Mouse (Mus musculus) fat pad, adult 2 months (tissue): Measurements from ENCODE around the gene Aloxe3.
"Not testable (repeated sequence)": the region's sequence is repeated elsewhere in the genome, so short reads cannot be mapped to it uniquely, and the experiment has no call there.

Experiments used
- DNase-seq: peaks from one replicate; pipeline ENCODE4 v3.0.0-alpha.2; 2011; ENCODE audit warnings: low read depth, low spot score; ENCODE audit errors: extremely low read depth

Gene Aloxe3

DNA sequence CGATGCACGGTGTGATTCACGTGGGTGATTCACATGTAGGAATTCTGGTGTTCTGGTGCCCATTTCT lies at the start of gene Aloxe3:
Gene Aloxe3 (plus strand): TSS at position 45 of the 67 bp plus-strand sequence.
- no peak for DNase-seq

- no peak for DNase-seq
Measured at GRCm38 (mm10) chr11:69076572-69076971, 49.1 kb upstream of the Aloxe3 start.

GRCm38 (mm10) chr11:69077316-69077715 lies 48.4 kb upstream of the Aloxe3 start:
- DNase-seq = no peak

DNA sequence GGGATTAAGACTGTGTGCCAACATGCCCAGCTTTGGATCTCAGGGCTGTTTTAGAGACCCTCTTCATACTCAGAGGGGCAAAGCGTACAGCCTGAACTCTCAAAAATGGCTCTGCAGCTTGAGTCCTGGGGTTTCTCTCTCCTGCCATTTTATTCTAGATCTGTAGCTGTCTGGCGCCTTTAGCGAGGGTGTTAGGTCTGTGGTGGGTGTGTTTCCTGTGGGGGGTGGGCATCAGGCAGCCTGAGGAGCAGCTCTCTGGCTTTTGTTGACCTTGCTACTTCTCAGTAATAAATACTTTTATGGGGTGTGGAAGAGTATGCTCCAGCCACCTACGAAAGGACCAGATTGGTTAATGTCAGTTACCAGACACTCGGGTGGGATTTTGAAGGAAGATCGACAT lies 47.7 kb upstream of the Aloxe3 start:
- no peak for DNase-seq

DNA sequence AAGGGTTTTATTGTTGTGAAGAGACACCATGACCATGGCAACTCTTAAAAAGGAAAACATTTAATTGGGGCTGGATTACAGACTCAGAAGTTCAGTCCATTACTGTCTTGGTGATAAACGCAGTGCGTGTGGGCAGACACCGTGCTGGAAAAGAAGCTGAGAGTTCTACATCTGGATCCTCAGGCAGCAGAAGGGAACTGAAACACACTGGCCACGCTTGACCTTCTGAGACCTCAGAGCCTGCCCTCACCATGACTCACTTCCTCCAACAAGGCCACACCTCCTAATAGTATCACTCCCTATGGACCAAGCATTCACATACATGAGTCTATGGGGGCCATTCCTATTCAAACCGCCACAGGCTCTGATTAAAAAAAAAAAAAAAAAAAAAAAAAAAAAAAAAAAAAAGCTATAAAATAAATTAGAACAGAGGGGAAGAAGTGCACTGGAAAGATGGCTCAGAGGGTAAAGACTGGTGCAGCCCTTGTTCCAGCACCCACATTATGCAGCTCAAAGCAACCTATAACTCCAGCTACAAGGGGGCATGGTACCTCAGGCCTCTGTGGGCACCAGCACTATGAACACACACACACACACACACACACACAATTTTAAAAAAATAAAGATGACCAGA lies 46.8 kb upstream of the Aloxe3 start:
- DNase-seq = no peak

DNA sequence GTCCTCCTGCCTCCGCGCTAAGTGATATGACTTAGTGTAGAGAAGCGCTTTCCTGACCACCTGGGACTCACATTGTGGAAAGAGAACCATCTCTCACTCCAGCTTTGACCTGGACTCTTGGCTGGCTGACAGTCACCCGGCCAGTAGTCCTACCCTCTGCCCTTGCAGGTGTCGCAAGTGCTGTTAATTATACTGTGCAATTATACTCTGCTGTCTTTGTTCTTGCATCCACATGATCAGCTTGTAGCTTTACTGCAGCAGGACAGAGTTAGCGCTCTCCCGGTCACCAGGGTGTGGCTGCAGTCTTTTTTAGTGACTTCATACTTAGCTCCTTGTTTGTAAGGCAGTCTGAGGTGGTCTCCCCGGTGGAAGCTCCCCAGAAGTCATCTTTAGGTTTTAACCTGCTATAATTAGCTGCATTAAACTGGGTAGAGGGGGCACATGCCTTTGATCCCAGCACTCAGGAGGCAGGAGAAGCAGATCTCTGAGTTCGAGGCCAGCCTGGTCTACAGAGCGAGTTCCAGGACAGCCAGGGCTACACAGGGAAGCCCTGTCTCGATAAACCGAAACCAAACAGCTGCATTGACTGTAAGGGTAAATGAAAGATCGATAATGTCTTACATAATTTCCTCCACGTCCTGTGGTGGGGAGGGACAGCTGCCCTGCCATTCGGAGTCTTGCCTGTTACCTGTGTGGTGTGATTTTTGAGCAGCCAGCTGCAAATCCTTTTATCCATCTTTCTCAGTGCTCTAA lies 45.4 kb upstream of the Aloxe3 start:
- DNase-seq = no peak

- DNase-seq = no peak
Measured at GRCm38 (mm10) chr11:69080855-69081222, 44.9 kb upstream of the Aloxe3 start.

- no peak for DNase-seq
Measured at GRCm38 (mm10) chr11:69081613-69082012, 44.1 kb upstream of the Aloxe3 start.

DNA sequence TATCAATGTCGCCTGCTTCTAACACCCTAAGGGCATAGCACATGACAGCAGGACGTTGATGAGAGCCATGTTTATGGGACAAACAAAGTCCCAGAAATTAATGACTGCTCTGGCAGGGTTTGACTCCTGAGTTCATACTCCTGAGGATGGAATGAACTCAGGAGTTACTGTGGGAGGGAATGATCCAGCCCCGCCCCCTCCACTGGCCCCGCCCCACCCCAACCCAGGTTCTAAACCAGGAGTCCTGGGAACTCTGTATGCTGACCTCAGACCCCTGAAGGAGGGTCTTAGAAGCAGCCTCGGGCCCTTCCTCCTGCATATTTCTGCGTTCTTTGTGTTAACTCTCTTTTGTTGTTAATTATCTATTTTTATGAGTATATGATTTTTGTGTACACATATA lies 40.1 kb upstream of the Aloxe3 start:
- DNase-seq = no peak

- no peak for DNase-seq
Measured at GRCm38 (mm10) chr11:69086390-69086789, 39.3 kb upstream of the Aloxe3 start.

GRCm38 (mm10) chr11:69087082-69087481 lies 38.6 kb upstream of the Aloxe3 start:
- DNase-seq = no peak

- DNase-seq = no peak
Measured at GRCm38 (mm10) chr11:69087597-69087996, 38.1 kb upstream of the Aloxe3 start.

DNA sequence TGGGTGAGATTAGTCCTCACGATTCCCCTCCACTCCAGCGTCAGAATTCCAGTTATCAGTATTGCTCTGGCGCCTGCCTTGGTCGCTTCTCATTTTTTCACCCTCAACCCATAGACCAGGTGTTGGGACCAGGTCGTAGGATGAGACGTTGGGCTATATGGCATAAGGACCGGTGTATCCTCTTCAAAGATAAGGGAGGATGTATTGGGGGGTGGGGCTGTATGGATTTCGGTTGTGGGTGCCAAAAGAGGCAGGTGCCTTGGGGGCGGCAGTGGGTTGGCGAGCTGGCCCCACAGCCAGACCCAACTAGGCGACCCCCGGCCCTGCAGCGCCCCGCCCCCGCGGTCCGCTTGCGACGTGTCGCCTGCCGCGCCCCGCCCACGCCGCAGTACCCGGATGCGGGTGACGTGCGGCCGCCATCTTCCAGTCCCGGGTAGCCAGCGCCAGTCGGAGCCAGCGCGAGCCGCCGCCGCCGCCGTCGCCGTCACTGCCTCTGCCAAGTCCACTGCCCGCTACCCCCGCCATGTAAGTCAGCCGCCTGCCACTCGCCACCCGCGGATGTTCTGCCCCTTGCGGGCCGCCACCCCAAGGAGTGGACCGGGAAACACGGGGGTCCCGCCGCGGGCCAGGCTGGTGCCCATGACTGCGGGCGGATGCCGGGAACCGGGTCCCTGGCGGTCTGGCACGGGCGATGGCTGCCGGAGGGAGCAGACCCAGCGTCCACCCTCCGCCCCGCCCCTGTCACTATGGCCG lies 37.4 kb upstream of the Aloxe3 start, which contains the start of gene Vamp2:
Gene Vamp2 (plus strand): TSS at position 388 of the 753 bp plus-strand sequence.
- DNase-seq = no peak

- no peak for DNase-seq
Measured at GRCm38 (mm10) chr11:69088856-69089615, 36.7 kb upstream of the Aloxe3 start.

DNA sequence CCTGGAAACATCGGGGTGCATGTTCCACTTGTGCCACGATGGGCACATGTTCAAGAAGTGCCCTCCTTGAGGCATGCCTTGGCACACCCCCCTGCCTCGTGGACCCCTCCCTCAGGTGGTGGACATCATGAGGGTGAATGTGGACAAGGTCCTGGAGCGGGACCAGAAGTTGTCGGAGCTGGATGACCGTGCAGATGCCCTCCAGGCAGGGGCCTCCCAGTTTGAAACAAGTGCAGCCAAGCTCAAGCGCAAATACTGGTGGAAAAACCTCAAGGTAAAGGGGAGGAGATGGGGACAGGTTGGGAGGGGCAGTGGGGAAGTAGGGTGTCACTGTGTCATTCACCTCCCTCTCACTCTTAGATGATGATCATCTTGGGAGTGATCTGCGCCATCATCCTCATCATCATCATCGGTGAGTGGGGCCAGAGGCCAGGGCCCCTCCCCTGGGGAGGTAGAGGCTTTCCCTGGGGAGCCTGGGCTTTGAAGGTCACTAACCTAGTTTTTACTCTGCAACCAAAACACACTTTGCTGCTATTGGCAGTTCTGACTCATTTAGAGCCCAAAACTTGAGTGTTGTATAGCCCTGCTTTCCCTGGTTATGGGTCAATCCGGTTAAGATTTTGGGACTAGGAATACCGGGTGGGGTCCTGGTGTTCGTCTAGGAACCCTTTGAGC lies 35.9 kb upstream of the Aloxe3 start:
- no peak for DNase-seq

GRCm38 (mm10) chr11:69090367-69090766 lies 35.3 kb upstream of the Aloxe3 start:
- no peak for DNase-seq

GRCm38 (mm10) chr11:69091566-69092385 lies 33.9 kb upstream of the Aloxe3 start:
- DNase-seq = no peak

DNA sequence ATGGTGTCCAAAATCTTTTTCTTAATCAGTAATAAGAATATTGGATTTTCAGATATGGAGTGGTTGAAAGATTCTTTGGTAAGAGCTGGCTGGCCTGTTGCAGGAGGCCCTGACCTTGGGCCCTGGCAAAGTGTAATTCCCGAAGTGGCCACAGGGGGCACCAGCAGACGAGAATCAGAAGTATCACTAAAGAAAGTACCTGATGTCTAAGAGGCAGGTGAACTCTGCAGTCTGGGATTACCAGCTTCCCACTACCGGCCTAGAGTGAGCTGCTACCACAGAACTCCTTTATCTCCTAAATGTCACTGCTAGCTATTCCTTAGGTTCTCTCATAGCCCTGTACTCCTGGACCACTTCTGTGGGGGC lies 33.3 kb upstream of the Aloxe3 start:
- DNase-seq = no peak

GRCm38 (mm10) chr11:69092871-69093270 lies 32.8 kb upstream of the Aloxe3 start:
- no peak for DNase-seq

DNA sequence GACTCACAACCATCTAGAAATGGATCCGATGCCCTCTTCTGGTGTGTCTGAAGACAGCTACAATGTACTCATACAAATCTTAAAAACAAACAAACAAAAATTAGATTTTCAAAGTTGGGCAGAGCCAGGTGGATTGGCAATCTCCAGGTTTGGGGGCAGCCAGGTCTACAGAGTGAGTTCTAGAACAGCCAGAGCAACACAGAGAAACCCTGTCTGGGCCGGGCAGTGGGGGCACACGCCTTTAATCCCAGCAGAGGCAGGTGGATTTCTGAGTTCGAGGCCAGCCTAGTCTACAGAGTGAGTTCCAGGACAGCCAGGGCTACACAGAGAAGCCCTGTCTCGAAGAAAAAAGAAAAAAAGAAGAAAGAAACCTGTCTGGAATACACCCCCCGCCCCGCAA lies 31.8 kb upstream of the Aloxe3 start:
- not testable (repeated sequence) for DNase-seq
